Mouse (Mus musculus): ENCODE measurements at regions not wholly inside any gene's neighbourhood (a gene's known extent, or its start where the extent isn't known, plus 50 kb on each side); places are given as distances from the start of the nearest gene placed in this dataset.
"Not testable (repeated sequence)": the region's sequence is repeated elsewhere in the genome, so short reads cannot be mapped to it uniquely, and the experiment has no call there.

DNA sequence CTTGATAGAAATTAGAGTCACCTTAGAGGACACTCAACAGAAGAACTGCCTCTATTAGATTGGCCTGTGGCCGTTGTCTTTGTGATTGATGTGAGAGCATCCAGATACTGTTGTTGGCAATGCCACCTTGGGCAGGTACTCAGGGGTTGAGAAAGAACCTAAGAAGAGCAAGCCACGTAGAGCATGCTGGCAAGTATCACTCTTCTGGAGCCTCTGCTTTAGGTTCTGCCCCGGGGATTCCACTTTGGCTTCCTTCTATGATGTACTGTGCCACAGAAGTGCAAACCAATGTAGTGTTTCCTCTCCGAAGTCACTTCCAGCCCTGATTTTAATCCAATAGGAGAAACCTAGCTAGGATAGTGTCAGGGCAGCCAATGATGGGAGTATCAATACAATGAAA is 98.3 kb upstream of the Fam84a start:
- no peak for DNase-seq (ENCODE audit: low spot score in 2 of 2)

DNA sequence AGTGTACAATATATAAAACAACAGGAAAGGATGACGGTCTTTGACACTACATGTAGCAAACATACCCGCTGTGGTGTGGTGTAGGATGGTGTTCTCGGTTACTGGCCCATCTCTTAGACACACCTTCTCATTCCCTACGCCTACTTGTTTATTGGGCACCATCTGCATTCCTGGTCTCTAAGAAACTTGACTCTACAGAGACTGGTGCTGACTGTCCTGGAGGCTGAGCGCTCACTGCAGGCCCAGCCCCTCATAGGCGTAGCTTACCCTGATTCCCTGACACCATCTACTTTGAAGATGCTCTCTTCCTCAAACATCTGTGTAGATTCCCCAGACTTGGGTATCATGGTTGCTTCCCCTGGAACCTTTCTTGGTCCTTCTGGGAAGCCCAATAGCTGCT is 90.9 kb upstream of the Fam84a start:
- DNase-seq (ENCODE audit: low spot score in 2 of 2): not testable (repeated sequence)

DNA sequence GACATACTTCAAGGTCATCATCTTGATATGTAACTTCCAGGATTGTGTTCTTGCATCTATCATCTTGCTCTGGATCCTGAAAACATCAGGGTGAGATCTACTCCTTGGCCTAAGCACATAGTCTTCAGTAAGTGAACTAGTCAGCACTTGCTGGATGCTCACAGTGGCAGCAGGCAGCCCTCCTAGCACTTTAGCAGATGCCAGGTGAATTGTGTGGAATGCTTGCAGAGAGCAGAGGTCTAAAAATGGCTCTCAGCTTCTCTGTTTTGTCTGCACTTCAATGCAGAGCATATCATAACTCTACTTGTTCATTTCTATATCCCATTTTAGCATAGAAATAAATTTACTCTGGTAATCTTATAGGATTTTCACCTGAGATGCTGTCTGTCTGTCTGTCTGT is 85.8 kb upstream of the Fam84a start:
- peak; percentile 1 to 12 for DNase-seq (ENCODE audit: low spot score in 2 of 2)

DNA sequence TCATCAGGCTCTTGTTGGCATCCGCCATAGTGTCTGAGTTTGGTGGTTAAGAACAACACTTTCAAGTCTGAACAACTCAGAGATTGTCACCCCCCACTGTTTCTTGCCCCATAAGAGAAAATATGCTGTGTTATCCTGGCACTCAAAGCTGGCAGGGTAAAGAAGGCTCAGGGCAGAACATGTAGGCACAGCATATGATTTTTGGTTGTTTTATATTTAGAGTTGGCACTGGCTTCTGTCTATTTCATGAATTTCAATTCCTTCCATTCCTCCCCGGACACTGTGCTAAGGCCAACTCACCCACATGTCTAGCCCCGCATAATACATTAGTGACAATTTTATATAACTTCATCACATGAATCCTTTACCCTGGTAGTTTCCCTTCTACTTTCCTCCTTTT is 83.5 kb upstream of the Fam84a start:
- peak in 1 of 2 experiments; percentile 4 for DNase-seq (ENCODE audit: low spot score in 2 of 2)

DNA sequence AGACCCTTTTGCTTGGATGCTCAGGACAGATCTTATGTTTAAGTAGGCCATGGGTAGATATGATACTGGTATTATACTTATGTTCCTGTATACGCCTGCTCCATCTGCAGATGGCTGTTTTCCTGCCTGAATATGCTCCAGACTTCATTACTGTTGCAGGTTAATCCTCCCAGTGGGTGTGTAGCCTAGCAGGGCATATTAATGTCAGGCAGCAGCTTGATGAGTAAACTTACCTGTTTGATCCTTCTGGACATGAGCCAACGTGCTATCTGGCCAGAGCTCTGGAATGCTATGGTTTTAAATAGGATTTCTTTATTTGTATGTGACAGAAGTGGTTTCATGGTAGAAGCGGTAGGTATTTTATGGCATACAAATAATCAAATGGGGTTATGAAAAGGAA is 60.8 kb upstream of the Fam84a start:
- DNase-seq (ENCODE audit: low spot score in 2 of 2): no peak

DNA sequence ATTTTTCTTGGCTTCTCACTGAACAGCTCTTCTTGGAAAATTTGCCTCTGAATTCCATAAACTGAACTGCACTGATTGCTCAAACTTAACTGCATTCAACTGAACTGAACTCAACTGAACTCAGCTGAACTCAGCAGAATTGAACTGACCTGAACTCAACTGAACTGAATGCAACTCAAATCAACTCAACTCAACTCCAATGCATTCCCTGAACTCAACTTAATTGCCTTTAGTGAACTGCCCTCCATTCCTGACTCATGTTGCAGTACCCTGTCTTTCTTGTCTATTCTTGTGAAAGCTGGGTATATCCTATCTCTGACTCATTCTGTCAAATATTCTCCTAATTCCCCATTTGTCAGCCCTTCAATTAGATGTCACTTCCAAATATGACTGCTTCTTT is 58.0 kb upstream of the Fam84a start:
- DNase-seq (ENCODE audit: low spot score in 2 of 2): no peak

DNA sequence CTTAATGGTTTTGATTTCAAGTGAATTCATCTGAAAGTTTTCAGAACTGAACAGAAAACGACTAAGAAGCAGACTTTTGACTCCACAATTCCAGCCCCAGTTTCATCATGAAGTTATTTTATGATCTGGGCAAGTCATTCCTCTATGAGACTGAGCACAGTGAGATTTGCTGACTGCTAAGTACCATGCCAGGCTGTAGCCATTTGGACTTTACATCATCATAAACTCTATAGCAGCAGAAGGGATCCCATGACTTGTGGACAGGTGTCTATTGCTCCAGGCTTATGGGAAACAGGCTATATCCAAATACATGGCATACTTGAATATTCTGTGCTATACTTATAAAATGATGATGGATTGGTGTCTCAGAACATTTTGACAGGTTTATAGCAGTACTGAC is 55.4 kb upstream of the Fam84a start:
- no peak for DNase-seq (ENCODE audit: low spot score in 2 of 2)

DNA sequence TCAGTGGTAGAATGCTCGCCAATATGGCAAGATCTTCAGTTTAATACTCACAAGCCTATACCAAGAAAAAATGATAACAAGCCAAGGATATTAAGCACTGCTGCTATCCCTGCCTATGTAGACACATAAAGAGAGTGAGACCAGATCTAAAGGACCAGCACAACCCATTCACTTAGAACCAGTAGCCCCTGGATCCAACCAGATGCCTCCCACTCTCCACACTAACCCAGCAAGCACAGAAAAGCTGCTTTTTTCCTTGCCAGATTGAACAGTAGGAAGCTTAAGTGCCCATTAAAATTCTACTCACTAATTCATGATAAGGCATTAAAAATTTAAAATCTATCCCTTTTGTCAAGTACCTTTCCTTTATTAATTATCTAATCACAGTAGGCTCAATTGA is 52.6 kb upstream of the Fam84a start:
- no peak for DNase-seq (ENCODE audit: low spot score in 2 of 2)

Measured in right cerebral cortex, postnatal 36 days (tissue).